Mouse (Mus musculus) ZHBTc4 (cell line): Measurements from ENCODE around the gene Ogfod3.

Experiments
- DNase-seq: peaks from one replicate; pipeline ENCODE4 v3.0.0-alpha.2; 2011; ENCODE audit warnings: low read depth, low spot score

The Ogfod3 gene

DNA sequence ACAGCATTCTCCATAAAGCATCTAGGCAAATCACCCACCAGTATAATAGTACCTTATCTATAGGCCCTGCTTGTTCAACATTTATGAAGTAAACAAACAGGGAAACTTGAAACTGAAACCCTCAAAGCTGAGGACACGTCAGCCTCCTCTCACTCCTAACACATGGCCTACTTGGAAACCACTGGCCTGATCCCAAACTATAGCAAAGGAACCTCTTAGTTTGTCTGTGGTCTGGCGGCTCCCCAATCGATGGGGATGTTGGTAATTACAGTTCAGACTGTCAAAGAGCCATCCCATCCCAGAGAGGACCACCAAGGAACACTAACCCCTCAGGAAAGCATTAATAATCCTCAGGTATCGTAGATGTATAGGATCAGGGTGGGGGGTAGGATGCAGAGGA, 4.7 kb downstream of the Ogfod3 start:
- DNase-seq: no peak

- no peak for DNase-seq
These were observed 5.9 kb downstream of the Ogfod3 start for GRCm38 (mm10) chr11:121198622-121199021.

- DNase-seq: no peak
These were observed 11.1 kb downstream of the Ogfod3 start for GRCm38 (mm10) chr11:121193415-121193814.

- DNase-seq: no peak
These were observed 11.8 kb downstream of the Ogfod3 start for GRCm38 (mm10) chr11:121192742-121193141.

- no peak for DNase-seq
These were observed 14.8 kb downstream of the Ogfod3 start for GRCm38 (mm10) chr11:121189681-121190080.

DNA sequence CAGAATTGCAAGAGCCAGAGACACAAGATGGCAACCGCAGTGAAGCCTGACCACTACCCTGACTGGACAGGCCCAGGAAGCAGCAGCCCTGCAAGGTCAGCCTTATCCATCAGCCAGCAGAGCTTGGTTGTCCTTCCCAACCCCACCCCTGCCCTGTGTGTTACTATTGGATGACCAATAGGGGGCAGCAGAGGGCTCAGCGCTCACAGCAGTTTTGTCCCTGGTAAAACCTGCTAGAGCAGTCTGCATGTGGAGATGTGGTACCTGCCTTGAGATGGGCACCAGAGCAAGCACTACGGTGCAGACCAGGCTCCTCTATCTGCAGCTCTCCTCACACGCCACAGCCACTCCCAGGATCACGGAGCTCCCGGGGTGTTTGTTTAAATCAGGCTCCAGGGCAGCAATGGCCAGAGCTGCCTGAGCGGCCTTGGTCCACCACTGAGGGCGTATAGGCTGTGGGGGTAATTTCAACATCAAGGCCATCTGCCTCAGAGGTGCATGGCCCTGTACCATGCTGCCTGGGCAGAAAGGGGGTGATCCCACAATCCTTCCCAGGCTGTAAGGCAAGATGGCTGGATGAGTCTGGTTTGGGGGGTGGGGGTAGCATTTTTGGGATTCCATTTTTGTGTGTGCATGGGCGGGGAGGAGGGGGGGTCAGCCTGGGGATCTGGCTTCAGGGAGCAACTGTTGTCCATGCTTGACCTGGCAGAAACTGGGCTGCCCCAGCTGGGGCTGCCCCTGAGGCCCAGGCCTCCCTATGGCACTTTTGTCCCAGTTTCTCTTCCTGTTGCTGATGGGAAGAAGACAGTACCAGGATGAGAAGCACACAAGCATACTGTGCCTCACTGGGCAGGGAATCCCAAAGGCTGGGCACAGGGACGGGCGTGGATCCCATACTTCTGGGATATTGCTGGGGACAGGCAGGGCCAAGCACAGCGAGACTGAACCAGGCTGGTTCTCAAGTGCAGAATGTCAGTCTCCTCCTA, 27.9 kb downstream of the Ogfod3 start:
- DNase-seq: peak; percentile 79

GRCm38 (mm10) chr11:121174234-121174633, 30.3 kb downstream of the Ogfod3 start:
- peak; percentile 45 for DNase-seq

DNA sequence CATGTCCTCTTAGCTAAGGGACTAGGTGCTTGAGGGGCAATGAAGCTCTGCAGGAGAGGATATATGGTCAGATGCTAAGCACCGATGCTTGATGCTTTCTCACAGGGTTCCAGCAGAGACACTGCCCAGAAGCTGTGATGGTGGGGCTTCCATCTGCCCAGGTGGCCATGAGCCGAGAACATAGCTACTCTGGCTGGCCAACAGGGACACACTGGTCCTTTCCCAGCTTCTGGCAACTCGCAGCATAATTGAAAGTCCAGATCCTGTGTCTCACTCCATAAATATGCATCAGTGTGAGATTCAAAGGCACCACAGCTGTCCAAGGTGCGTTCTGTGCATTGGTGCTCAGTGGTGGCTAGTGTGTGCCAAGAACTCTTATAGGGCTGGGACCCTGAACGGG, 31.3 kb downstream of the Ogfod3 start:
- DNase-seq: no peak

DNA sequence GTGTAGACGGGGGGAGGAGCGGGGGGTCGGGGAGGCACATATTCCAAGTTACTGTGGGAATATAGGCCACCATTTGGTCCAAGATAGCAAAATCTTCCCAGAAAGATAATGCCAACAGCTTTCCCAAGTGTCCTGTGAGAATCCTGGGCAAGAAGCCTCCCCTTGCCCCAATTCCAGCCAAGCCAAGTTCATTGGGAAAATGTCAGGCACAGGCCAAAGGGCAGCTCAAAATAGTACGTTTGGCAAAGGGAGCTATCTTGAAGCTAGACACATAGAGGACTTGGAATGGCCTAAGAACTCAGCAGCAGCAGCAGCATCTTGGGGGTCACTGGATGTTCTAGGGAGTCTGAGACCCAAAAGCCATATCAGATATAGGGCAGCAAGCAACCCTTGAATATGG, 40.8 kb downstream of the Ogfod3 start:
- no peak for DNase-seq

DNA sequence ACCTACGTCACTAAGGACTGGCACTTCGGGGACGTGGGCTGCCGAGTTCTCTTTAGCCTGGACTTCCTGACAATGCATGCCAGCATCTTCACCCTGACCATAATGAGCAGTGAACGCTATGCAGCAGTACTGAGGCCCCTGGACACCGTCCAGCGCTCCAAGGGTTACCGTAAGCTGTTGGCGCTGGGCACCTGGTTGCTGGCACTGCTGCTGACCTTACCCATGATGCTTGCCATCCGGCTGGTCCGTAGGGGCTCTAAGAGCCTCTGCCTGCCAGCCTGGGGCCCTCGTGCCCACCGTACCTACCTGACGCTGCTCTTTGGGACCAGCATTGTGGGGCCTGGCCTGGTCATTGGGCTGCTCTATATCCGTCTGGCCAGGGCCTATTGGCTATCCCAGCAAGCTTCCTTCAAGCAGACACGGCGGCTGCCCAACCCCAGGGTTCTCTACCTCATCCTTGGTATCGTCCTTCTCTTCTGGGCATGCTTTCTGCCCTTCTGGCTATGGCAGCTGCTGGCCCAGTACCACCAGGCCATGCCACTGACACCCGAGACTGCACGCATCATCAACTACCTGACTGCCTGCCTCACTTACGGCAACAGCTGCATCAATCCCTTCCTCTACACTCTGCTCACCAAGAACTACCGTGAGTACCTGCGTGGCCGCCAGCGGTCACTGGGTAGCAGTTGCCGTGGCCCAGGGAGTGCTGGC, 43.7 kb downstream of the Ogfod3 start:
- DNase-seq: no peak

GRCm38 (mm10) chr11:121159971-121160370, 44.5 kb downstream of the Ogfod3 start, which contains the start of gene Uts2r:
Gene Uts2r, plus strand, starts transcription at chr11:121160271.
- no peak for DNase-seq

DNA sequence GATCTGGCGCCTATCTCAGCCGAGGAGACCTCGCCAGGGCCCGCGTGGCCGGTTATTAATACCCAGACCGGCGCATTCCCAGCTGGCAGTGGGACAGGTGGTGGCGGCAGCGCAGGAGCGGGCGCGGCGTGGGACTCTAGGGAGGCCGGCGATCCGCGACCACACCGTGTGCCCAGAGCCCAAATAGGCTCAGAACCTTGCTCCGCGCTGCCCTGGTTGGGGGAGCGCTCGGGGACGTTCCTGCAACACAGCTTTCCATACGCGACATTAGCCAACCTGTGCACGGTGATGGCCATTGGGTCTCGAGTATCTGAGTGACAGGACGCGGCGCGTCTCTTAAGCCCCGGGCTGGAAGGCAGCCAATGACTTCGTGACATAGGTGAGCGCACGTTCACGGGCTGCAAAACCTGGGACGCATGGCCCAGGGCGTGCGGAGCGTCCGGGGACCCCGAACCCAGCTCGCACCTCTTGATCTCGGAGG, 48.1 kb downstream of the Ogfod3 start:
- peak; percentile 52 for DNase-seq

DNA sequence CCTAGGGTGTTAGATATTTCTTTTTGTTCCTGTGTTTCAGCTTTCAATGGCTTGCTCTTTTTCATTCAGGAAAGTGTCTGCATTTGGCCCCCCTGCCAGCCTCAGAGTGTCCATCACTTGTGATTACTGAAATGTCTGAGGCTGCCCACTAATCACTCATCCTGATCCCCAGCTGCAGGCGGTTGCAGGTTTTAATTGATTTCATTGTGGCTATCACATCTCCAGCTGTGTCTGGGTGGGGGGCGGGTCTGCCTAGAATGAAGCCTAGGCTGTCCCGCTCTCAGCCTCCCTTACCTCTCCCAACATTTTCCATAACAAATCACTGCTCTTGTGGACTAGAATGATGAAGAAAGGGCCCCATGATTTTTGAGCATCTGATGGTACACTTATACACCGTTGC, 50.3 kb downstream of the Ogfod3 start:
- DNase-seq: peak; percentile 60

- peak; percentile 67 for DNase-seq
These were observed 56.3 kb downstream of the Ogfod3 start for GRCm38 (mm10) chr11:121148193-121148592.

DNA sequence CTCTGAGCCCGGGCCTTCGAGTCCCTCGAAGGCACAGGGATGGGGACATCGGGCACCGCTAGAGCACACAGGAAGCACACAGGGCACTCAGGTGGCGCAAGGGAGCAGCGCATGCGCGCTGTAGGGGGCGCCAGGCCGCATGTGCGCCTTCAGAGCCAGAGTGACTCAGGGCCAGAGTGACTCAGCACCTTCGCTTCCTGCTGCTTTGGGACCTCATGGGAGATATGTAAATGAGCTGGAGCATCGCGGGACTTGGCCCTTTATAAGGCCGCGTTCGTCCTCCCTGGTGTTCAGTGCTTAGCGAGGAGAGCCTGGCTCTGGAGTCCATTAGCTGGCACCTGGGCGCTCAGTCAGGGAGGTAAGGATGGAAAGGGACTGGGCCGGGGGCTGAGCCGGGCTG, 58.6 kb downstream of the Ogfod3 start, which contains the start of gene Tex19.1:
Gene Tex19.1 (plus strand): TSS at position 279 of the 400 bp plus-strand sequence.
- peak; percentile 98 for DNase-seq

GRCm38 (mm10) chr11:121143325-121144015, 61.0 kb downstream of the Ogfod3 start:
- DNase-seq: no peak

DNA sequence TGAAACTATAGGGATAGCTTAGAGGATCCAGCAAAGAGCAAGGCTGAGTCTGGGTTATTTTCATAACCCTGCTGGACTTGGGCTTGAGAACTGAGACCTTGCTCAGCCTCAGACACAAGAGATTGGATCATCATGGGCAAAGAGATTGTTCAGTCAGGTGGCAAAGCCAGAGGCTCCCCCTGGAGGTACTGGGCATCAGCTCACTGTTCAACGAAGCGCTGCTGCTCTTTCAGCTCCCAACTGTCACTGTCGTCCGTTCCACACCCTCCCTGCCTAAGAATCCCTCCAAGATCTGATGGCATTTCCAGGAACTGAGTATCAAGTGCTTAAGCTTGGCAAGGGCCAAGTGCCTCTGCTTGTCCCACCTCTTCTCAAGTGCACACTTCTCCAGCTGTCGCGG, 65.8 kb downstream of the Ogfod3 start:
- DNase-seq: no peak

- DNase-seq: no peak
These were observed 66.8 kb downstream of the Ogfod3 start for GRCm38 (mm10) chr11:121137682-121138081.

DNA sequence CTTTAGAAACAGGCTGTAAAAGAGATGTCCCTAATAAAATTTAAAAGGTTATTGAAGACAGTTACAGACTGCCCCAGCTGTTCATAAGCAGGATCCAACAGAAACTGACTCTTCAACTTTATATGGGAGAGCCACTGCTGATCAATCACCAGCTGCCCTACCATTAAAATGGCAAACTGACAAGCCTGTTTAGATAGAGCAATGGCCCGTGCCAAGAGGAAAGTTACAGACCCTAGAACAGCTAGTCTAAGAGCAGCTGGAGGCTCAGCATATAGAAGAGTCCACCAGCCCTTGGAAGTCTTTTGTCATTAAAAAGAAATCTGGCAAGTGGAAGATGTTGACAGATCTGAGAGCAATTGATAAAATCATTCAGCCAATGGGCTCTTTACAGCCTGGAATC, 69.9 kb downstream of the Ogfod3 start:
- DNase-seq: no peak

GRCm38 (mm10) chr11:121129616-121130015, 74.9 kb downstream of the Ogfod3 start:
- no peak for DNase-seq
